Mouse (Mus musculus): ENCODE data around the gene Flt3. TPM values are rescaled to one million over a fixed set of nuclear protein-coding genes. Genes with fewer than 3 reads are reported as not detected.

Gene Flt3
- polyA plus RNA-seq, 1 experiment from 2014 or later: 0.21 TPM

GRCm38 (mm10) chr5:147343904-147344303 lies 56.4 kb downstream of the Flt3 start:
- 75% methylated on average over 10 of the region's 10 CpGs for WGBS
- ATAC-seq (ENCODE audit: borderline replicate concordance, extremely low read depth, low FRiP score, low TSS enrichment): no peak

GRCm38 (mm10) chr5:147342901-147343300 lies 57.4 kb downstream of the Flt3 start:
- H3K9me3 ChIP-seq: no peaks in the 10 kb centered on the region
- no peaks in the 10 kb centered on the region for H3K36me3 ChIP-seq
- H3K4me1 ChIP-seq: no peaks in the 10 kb centered on the region
- no peak for ATAC-seq (ENCODE audit: borderline replicate concordance, extremely low read depth, low FRiP score, low TSS enrichment)
- H3K4me2 ChIP-seq: no peak overlapping the region
- WGBS: 84% methylated on average over 6 of the region's 6 CpGs
- no peak overlapping the region for H3K4me3 ChIP-seq
- no peaks in the 10 kb centered on the region for H3K27me3 ChIP-seq
- no peak overlapping the region for H3K27ac ChIP-seq
- H3K9ac ChIP-seq: no peak overlapping the region

More at GRCm38 (mm10) chr5:147343904-147344303, 56.4 kb downstream of the Flt3 start:
- no peaks in the 10 kb centered on the region for H3K36me3 ChIP-seq
- no peak overlapping the region for H3K27ac ChIP-seq
- no peaks in the 10 kb centered on the region for H3K27me3 ChIP-seq
- H3K4me3 ChIP-seq: no peak overlapping the region
- no peak overlapping the region for H3K9ac ChIP-seq
- no peaks in the 10 kb centered on the region for H3K9me3 ChIP-seq
- H3K4me2 ChIP-seq: no peak overlapping the region
- H3K4me1 ChIP-seq: no peaks in the 10 kb centered on the region

- no peaks in the 10 kb centered on the region for H3K27me3 ChIP-seq
- H3K36me3 ChIP-seq: no peaks in the 10 kb centered on the region
- no peak overlapping the region for H3K27ac ChIP-seq
- no peaks in the 10 kb centered on the region for H3K9me3 ChIP-seq
- H3K4me3 ChIP-seq: no peak overlapping the region
- H3K4me1 ChIP-seq: no peaks in the 10 kb centered on the region
- no peak for ATAC-seq (ENCODE audit: borderline replicate concordance, extremely low read depth, low FRiP score, low TSS enrichment)
- H3K4me2 ChIP-seq: no peak overlapping the region
- H3K9ac ChIP-seq: no peak overlapping the region
- WGBS: 28% methylated on average over 13 of the region's 13 CpGs
Measured at GRCm38 (mm10) chr5:147340741-147341414, 59.4 kb downstream of the Flt3 start.

GRCm38 (mm10) chr5:147339560-147339959 lies 60.7 kb downstream of the Flt3 start:
- H3K4me1 ChIP-seq: no peaks in the 10 kb centered on the region
- no peak overlapping the region for H3K4me3 ChIP-seq
- H3K9me3 ChIP-seq: no peaks in the 10 kb centered on the region
- H3K27ac ChIP-seq: no peak overlapping the region
- no peaks in the 10 kb centered on the region for H3K27me3 ChIP-seq
- H3K36me3 ChIP-seq: no peaks in the 10 kb centered on the region
- 70% methylated on average over 11 of the region's 11 CpGs for WGBS
- ATAC-seq (ENCODE audit: borderline replicate concordance, extremely low read depth, low FRiP score, low TSS enrichment): no peak
- no peak overlapping the region for H3K4me2 ChIP-seq
- no peak overlapping the region for H3K9ac ChIP-seq

GRCm38 (mm10) chr5:147338967-147339366 lies 61.3 kb downstream of the Flt3 start:
- Histone ChIP-seq H3K27me3 (no peaks in the 10 kb centered on the region), H3K27ac (no peak overlapping the region), H3K4me1 (no peaks in the 10 kb centered on the region), H3K4me3 (no peak overlapping the region), H3K9ac (no peak overlapping the region), H3K4me2 (no peak overlapping the region), H3K9me3 (no peaks in the 10 kb centered on the region), H3K36me3 (no peaks in the 10 kb centered on the region)
- ATAC-seq (ENCODE audit: borderline replicate concordance, extremely low read depth, low FRiP score, low TSS enrichment): no peak
- WGBS: 57% methylated on average over 9 of the region's 9 CpGs

- Histone ChIP-seq H3K27me3 (no peaks in the 10 kb centered on the region), H3K9ac (no peak overlapping the region), H3K27ac (no peak overlapping the region), H3K4me2 (no peak overlapping the region), H3K4me1 (no peaks in the 10 kb centered on the region), H3K9me3 (no peaks in the 10 kb centered on the region), H3K4me3 (no peak overlapping the region), H3K36me3 (no peaks in the 10 kb centered on the region)
- WGBS: 17% methylated on average over 7 of the region's 7 CpGs
- 0 out of 2 replicates have a peak, but pooled peaks have one; percentile 8 for ATAC-seq (ENCODE audit: borderline replicate concordance, extremely low read depth, low FRiP score, low TSS enrichment)
Measured at GRCm38 (mm10) chr5:147332711-147333110, 67.6 kb downstream of the Flt3 start.

- Histone ChIP-seq H3K4me2 (no peak overlapping the region), H3K36me3 (no peaks in the 10 kb centered on the region), H3K9ac (no peak overlapping the region), H3K27ac (no peak overlapping the region), H3K9me3 (no peaks in the 10 kb centered on the region), H3K4me1 (no peaks in the 10 kb centered on the region), H3K27me3 (no peaks in the 10 kb centered on the region), H3K4me3 (no peak overlapping the region)
- ATAC-seq (ENCODE audit: borderline replicate concordance, extremely low read depth, low FRiP score, low TSS enrichment): no peak
- WGBS: 49% methylated on average over 2 of the region's 2 CpGs
Measured at GRCm38 (mm10) chr5:147331547-147331946, 68.7 kb downstream of the Flt3 start.

GRCm38 (mm10) chr5:147329946-147330345 lies 70.3 kb downstream of the Flt3 start:
- ATAC-seq (ENCODE audit: borderline replicate concordance, extremely low read depth, low FRiP score, low TSS enrichment): no peak
- no peak overlapping the region for H3K4me3 ChIP-seq
- no peak overlapping the region for H3K9ac ChIP-seq
- 77% methylated on average over 11 of the region's 11 CpGs for WGBS
- H3K4me2 ChIP-seq: no peak overlapping the region
- no peak overlapping the region for H3K27ac ChIP-seq
- H3K27me3 ChIP-seq: no peaks in the 10 kb centered on the region
- H3K4me1 ChIP-seq: no peaks in the 10 kb centered on the region
- no peaks in the 10 kb centered on the region for H3K9me3 ChIP-seq
- H3K36me3 ChIP-seq: no peaks in the 10 kb centered on the region

- 88% methylated on average over 5 of the region's 5 CpGs for WGBS
- ATAC-seq (ENCODE audit: borderline replicate concordance, extremely low read depth, low FRiP score, low TSS enrichment): no peak
- Histone ChIP-seq H3K4me1 (no peaks in the 10 kb centered on the region), H3K4me2 (no peak overlapping the region), H3K36me3 (no peaks in the 10 kb centered on the region), H3K9ac (no peak overlapping the region), H3K4me3 (no peak overlapping the region), H3K9me3 (no peaks in the 10 kb centered on the region), H3K27me3 (peaks cover 8% of the 10 kb centered on the region; the same call in 1 of the 2 replicates), H3K27ac (no peak overlapping the region)
Measured at GRCm38 (mm10) chr5:147327636-147328035, 72.7 kb downstream of the Flt3 start.

- no peaks in the 10 kb centered on the region for H3K4me1 ChIP-seq
- no peak overlapping the region for H3K9ac ChIP-seq
- no peak overlapping the region for H3K4me3 ChIP-seq
- 68% methylated on average over 11 of the region's 11 CpGs for WGBS
- H3K27me3 ChIP-seq: peaks cover 25% of the 10 kb centered on the region
- no peak overlapping the region for H3K27ac ChIP-seq
- no peak overlapping the region for H3K4me2 ChIP-seq
- no peaks in the 10 kb centered on the region for H3K36me3 ChIP-seq
- no peaks in the 10 kb centered on the region for H3K9me3 ChIP-seq
- no peak for ATAC-seq (ENCODE audit: borderline replicate concordance, extremely low read depth, low FRiP score, low TSS enrichment)
Measured at GRCm38 (mm10) chr5:147325931-147326330, 74.4 kb downstream of the Flt3 start.

GRCm38 (mm10) chr5:147323237-147323917 lies 76.9 kb downstream of the Flt3 start:
- Histone ChIP-seq H3K27me3 (peaks cover 47% of the 10 kb centered on the region), H3K36me3 (no peaks in the 10 kb centered on the region), H3K4me3 (no peak overlapping the region), H3K9ac (no peak overlapping the region), H3K4me1 (no peaks in the 10 kb centered on the region), H3K4me2 (no peak overlapping the region), H3K27ac (no peak overlapping the region), H3K9me3 (no peaks in the 10 kb centered on the region)
- WGBS: 12% methylated on average over 17 of the region's 17 CpGs
- ATAC-seq (ENCODE audit: borderline replicate concordance, extremely low read depth, low FRiP score, low TSS enrichment): 0 out of 2 replicates have a peak, but pooled peaks have one; percentile 44

- WGBS: 49% methylated on average over 8 of the region's 8 CpGs
- Histone ChIP-seq H3K4me2 (no peak within 1 kb of the TSS), H3K4me1 (no peaks in the 10 kb centered on the region), H3K27me3 (peaks cover 59% of the 10 kb centered on the region), H3K9me3 (no peaks in the 10 kb centered on the region), H3K36me3 (no peaks in the 10 kb centered on the region), H3K4me3 (no peak within 1 kb of the TSS), H3K27ac (no peak within 1 kb of the TSS), H3K9ac (no peak within 1 kb of the TSS)
- no peak for ATAC-seq (ENCODE audit: borderline replicate concordance, extremely low read depth, low FRiP score, low TSS enrichment)
Measured at GRCm38 (mm10) chr5:147322183-147322582, 78.1 kb downstream of the Flt3 start, which contains the start of gene Urad. Urad (minus strand) TSS chr5:147322440.
